Mouse (Mus musculus) cerebellum, postnatal 14 days (tissue): ENCODE measurements around the gene Myom1.

Experiments used
- DNase-seq, 2 experiments: peaks; one replicate each; pipeline ENCODE4 v3.0.0; 2021; ENCODE audit warnings: mixed read lengths in 2 of 2

Myom1 gene

DNA sequence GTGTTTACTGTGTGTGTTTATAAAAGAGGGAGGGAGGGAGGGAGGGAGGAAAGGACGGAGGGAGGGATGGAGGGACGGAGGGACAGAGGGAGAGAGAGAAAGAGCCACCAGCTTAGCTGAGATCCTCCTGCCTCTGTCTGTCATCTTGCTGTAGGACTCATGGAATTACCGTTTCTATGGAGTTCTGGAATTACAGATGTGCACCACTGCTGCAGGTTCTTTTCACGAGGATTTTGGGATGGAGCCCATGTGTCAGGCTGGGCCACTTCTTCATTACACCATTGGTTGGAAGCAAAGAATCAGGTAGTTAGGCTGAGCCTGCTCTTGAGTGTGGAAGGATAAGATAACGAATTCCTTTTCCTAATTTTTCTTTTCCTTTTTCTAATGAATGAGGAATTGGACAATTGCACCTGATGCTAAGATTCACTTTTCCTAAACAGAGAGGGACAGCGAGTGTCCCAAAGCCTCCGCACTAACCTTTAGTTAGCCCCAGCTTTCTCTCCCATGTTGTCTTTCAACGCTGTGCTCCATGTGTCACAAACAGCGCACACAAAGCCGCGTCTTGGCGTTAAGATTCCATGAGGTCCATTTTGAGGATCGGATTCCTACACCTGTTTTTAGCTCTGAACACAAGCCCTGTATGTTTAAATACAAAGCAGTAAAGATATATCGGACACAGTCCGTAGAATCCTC lies 16.3 kb downstream of the Myom1 start:
- no peak for DNase-seq

- DNase-seq = peak in 1 of 2 experiments; percentile 18
Measured at GRCm38 (mm10) chr17:71019309-71019655, 16.8 kb downstream of the Myom1 start.

GRCm38 (mm10) chr17:71019860-71020259 lies 17.4 kb downstream of the Myom1 start:
- no peak for DNase-seq

DNA sequence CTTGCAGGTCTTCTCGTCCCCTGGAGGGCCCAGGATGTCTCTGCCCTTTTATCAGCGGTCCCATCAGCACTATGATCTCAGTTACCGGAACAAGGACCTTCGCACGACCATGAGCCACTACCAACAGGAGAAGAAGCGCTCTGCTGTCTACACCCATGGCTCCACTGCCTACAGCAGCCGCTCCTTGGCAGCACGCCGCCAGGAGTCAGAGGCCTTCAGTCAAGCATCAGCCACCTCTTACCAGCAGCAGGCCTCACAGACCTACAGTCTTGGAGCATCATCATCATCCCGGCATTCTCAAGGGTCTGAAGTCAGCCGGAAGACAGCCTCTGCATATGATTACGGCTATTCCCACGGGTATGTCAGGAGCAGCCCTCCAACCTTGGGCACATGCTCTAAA lies 20.4 kb downstream of the Myom1 start:
- DNase-seq = no peak

- DNase-seq = no peak
Measured at GRCm38 (mm10) chr17:71024071-71024470, 21.6 kb downstream of the Myom1 start.

DNA sequence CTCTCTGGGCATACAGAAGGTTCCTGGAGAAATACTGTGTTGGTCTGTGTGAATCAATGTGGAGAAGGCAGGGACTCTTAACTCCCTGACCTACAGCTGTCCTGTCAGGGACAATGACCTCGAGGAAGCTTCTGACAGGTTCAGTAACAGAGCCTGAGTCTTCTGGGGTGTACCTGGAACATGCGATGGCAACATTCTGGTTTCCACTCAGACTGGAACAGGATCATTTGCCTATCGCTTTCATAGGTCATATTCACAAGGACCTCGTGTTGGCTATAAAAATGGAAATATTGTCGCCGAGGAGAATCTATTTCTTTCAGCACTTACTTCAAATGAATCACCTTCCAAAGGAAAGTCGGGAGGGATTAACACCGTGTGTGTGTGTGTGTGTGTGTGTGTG lies 23.5 kb downstream of the Myom1 start:
- DNase-seq = no peak

DNA sequence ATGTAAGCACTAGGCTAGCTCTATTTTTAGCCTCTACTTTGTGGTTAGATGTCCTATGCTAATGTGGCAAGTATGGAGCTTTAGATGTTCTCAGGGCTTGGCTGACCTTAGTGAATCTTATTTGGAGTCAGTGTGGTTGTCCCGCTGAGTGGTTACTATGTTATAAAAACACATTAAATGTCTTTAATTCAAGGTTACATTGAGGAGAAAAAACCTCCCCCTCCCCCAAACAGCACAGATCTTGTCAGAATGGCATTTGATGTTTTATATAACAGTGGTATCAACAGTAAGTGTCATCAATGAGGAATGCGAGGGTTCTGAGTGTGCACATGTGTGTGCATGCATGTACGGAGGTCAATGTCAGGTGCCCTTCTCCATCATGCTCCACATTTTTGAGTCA lies 24.8 kb downstream of the Myom1 start:
- no peak for DNase-seq

DNA sequence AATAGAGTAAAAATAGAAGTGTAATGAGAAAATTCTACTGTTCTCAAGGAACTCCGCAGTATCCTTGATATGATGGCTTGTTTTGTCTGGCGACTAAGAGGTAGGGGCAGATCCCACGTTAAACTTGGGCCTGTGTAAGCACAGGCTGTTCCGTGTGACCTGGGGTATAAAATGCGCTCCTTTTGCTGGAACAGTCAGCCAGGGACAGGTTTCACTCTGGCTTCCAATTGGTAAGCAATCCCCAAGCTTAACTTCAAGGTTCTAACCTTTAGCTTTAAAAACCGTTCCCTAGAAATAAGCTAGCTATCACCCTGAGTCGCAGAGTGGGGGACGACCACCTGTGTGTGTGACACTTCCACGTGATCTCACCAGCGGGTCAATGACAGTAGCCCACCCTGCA lies 30.3 kb downstream of the Myom1 start:
- DNase-seq = no peak

DNA sequence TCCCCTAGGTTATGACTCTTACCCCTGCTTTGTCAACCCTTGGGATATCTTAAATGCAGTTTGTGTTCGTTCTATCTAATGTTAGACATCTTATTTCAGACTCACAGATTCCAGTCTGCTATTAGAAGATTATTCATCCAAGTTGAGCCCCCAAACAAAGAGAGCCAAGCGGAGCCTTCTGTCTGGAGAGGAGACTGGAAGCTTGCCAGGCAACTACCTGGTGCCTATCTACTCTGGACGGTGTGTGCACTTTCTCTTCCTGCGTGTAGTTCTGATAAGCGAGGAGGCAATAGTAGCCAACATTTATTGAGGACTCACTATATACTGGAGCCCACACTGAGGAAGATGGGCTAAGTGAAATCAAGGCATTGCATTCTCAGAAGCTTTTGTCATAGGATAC lies 32.0 kb downstream of the Myom1 start:
- no peak for DNase-seq

- no peak for DNase-seq
Measured at GRCm38 (mm10) chr17:71037188-71037587, 34.8 kb downstream of the Myom1 start.

DNA sequence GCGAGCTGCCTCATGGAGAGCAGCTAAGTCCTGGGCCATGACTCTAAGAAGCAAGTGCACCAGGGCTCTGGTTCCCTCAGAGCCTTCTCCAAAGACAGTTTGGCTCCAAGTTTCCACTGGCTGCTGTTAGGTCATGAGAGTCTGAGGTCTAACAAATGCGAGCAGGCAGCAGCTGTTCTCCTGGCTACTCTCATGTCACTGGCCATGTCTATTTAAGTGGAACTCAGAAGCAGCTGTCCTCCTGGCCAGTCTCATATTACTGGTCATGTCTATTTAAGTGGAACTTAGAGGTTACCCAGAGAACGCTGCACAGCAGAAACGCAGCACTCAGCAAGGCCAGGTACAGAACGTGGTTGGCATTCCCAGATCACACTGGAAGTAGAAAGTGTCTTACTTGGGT lies 36.4 kb downstream of the Myom1 start:
- DNase-seq = no peak

DNA sequence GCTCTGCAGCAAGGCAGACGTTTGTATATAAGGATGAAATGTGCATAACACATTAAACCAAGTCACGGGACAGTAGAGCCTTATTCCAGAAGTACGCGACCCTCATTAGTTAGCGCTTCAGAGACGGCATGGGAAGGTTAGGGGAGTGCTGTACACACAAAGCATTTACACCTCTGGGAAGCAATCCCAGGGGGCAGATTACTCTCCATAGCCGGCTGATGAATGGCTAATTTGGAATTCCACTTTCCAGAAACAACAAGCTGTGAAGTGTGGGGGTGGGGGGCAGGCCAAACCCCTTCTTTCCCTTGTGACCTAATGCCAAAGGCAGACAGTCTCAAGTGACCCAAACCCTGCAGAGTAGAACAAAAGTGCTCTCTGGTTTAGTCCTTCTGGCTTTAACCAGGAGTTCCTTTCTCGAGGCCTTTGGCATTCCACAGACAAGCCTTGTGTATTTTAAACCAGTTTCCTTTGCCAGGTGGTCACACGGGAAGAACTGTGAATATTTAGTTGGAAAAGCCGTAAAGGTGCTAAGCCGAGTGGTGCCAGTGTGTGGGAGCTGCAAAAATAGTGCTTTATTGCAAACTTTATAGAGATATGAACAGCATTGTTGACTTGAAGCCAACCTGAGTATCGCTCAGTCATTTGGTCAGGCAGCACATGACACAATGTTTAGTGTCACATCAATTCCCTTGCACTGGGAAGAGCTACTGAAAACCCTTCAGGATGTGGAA lies 37.6 kb downstream of the Myom1 start:
- DNase-seq = no peak

DNA sequence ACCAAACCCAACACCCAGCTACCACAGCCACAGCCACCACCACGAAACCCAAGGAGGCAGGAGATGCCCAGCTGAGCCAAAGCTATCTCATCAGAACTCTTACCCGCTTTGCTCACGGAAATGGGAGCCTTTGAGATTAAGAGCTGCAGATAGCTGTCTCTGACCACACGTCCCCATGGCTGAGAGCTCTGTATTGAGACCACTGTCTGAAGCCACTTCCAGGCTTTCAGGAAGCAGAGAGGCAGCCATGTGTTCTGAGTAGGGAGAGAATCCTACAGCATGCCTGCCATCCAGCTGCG lies 38.1 kb downstream of the Myom1 start:
- DNase-seq = no peak

DNA sequence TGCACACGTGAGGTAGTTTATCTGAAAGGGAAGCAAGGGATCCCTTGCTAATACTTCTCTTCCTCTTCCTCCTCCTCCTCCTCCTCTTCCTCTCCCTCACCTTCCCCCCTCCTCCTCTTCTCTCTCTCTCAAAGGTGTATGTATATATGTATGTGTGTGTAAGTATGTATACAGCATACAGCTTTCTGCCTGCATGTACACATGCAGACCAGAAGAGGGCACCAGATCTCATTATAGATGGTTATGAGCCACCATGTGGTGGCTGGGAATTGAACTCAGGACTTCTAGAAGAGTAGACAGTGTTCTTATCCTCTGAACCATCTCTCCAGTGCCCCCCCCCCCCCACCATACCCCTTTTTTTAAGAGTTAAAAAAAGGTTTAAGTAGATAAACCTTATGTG lies 40.2 kb downstream of the Myom1 start:
- DNase-seq = no peak

DNA sequence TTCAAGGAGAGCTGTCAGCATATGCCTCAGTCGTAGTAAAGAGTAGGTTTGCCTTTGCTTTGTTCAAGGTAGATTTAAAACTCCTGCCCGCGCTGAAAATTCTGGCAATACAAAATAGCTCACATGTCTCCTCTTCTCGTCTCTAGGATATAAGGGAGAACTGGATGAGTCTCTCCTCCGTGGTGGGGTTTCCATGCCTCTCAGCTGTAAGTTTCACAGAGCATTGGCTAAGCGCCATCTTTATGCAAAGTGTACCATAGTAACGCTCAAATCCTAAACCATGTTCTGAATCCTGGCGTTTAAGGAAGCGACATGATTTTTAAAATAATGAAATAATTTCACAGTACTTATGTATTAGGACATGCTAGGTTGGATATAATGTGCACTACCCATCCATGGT lies 43.2 kb downstream of the Myom1 start:
- no peak for DNase-seq

DNA sequence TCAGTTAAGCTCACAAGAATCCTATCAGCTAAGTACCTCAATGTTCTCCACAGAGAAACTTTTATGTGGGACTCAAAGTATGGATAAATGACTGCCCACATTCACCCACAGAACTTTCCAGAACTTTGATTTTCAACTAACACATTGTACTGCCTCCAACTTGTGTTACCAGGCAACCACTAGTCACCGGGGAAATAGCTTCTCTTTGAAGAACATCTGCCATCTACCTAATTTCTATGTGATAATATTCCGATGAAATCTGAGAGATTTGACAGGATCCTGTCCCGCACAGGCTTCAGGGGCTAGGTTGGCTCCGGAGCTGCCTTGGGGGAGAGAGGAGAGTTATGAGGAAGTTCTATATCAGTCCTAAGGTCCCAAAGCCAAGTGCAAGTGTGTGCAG lies 44.4 kb downstream of the Myom1 start:
- no peak for DNase-seq

- DNase-seq = no peak
Measured at GRCm38 (mm10) chr17:71049292-71049691, 46.9 kb downstream of the Myom1 start.

DNA sequence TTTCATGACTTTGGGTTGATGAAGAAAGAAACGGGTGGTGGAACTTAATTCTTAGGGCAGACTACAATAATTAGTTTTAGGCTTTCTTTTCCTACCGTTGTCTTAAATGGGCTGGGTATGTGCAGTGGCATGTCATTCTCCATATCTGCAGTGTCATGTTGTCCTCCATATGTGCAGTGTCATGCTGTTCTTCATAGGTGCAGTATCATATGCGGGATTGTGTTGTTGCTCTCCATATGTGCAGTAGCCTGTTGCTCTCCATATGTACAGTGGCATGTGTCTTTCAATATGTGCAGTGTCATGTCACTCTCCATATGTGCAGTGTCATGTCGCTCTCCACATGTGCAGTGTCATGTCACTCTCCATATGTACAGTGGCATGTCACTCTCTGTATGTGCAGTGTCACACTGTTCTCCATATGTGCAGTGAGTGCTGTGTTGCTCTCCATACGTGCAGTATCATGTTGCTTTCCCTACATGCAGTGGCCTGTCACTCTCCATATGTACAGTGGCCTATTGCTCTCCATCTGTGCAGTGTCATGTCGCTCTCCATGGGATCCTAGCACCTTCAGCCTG lies 50.8 kb downstream of the Myom1 start:
- DNase-seq = no peak

GRCm38 (mm10) chr17:71055203-71055894 lies 52.9 kb downstream of the Myom1 start:
- peak; percentile 22 to 40 for DNase-seq

- DNase-seq = no peak
Measured at GRCm38 (mm10) chr17:71056405-71056804, 54.0 kb downstream of the Myom1 start.

GRCm38 (mm10) chr17:71057758-71058157 lies 55.3 kb downstream of the Myom1 start:
- no peak for DNase-seq

GRCm38 (mm10) chr17:71059213-71059612 lies 56.8 kb downstream of the Myom1 start:
- no peak for DNase-seq

- no peak for DNase-seq
Measured at GRCm38 (mm10) chr17:71062049-71062560, 59.7 kb downstream of the Myom1 start.
